Mouse (Mus musculus): ENCODE data around the gene Mtg1.

DNA sequence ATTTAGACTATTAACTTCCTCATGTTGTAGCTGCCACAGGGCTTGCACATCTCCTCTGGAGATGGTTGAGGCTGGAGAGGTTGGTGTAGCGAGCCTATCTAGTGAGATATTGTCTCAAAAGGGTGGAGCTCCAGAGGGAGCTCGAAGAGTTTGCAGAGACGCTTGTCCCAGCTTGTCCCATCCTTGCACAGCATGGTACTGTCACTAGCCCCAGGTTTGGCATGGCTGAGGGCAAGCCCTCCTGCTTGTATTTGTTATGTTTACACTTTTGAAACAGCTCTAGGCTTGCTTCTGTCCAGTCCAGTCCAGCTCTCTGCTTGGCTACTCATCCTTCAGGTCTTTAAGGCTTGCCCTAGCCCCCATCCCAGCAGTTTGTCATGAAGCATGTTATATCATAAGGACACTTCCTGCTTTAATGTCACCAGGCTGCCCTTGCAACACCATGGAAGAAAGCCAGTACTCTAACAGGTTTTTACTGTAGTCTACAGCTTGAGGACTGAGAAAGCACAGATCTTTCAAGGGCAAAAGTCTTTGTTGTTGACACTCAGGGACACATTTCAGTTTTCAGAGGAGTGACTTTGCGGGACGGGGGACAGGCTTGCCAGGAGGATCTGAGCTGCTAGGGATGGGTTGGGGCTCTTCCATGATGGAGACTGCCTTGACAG, 2.1 kb upstream of the Mtg1 start:
- no peak for TF ChIP-seq CTCF (IDR thresholded peaks at IDR 0.05; ENCODE audit: insufficient read depth, low read length)
- no peak for TF ChIP-seq POLR2A (IDR thresholded peaks at IDR 0.05; ENCODE audit: borderline replicate concordance, extremely low read depth, low read depth, low read length)
